Mouse (Mus musculus): ENCODE measurements at regions not wholly inside any gene's neighbourhood (a gene's known extent, or its start where the extent isn't known, plus 50 kb on each side); places are given as distances from the start of the nearest gene placed in this dataset.
"Not testable (repeated sequence)": the region's sequence is repeated elsewhere in the genome, so short reads cannot be mapped to it uniquely, and the experiment has no call there.

DNA sequence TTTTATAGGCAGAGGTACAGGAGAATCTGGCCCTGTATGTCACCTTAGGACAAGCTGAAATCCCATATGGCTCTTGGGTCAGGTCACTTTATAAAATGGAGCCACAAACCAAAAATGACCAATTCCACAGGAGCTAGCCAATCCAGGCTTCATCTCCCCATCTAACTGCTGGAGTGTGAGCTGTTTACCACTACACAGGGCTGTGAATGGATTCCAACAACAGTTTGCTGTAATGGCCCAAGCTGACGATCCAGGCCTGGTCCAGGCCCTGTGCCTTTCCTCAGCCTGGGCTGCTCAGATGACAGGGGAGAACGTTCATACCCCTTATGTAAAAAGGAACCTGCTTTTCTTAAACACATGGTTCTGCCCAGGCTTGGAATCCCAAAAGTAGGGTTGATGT is 55.5 kb upstream of the Gm7358 start:
- DNase-seq (ENCODE audit: extremely low read depth), result no peak
- Histone ChIP-seq H3K27me3 (replicated peaks) (peaks cover 15% of the 10 kb centered on the region), H3K4me2 (ENCODE audit: insufficient read depth, low read depth, poor library complexity, severe bottlenecking) (no peak overlapping the region), H3K9me3 (replicated peaks; ENCODE audit: low read length) (no peaks in the 10 kb centered on the region), H3K36me3 (replicated peaks in 1 of 2; ENCODE audit: control insufficient read depth in 1 of 2, insufficient read depth in 1 of 2, low read length in 1 of 2) (no peaks in the 10 kb centered on the region), H3K4me3 (replicated peaks in 1 of 3; ENCODE audit: low read depth in 2 of 3, low read length in 2 of 3, poor library complexity in 1 of 3) (no peak overlapping the region), H3K4me1 (ENCODE audit: control insufficient read depth in 1 of 2, insufficient read depth in 2 of 2) (no peaks in the 10 kb centered on the region), H3K27ac (ENCODE audit: insufficient read depth, low read depth) (no peak overlapping the region), H3K9ac (ENCODE audit: insufficient read depth, low read depth) (no peak overlapping the region), H3K79me2 (replicated peaks; ENCODE audit: control insufficient read depth, extremely low read depth, insufficient read depth, poor library complexity, severe bottlenecking) (no peaks in the 10 kb centered on the region)
- TF ChIP-seq RAD21 (IDR thresholded peaks at IDR 0.05; ENCODE audit: low read depth, low read length) (no peak), MAZ (IDR thresholded peaks at IDR 0.05; ENCODE audit: low read depth, low read length) (no peak), GABPA (IDR thresholded peaks at IDR 0.05; ENCODE audit: insufficient replicate concordance, low read depth, low read length) (no peak), ZC3H11A (IDR thresholded peaks at IDR 0.05; ENCODE audit: low read depth, low read length) (no peak), CHD1 (IDR thresholded peaks at IDR 0.05; ENCODE audit: low read depth, low read length) (no peak), MYC (IDR thresholded peaks at IDR 0.05; ENCODE audit: low read depth, low read length) (no peak), JUN (IDR thresholded peaks at IDR 0.05; ENCODE audit: insufficient read depth, low read depth, low read length) (no peak), BHLHE40 (IDR thresholded peaks at IDR 0.05; ENCODE audit: low read depth, low read length) (no peak), ZMIZ1 (IDR thresholded peaks at IDR 0.05; ENCODE audit: low read depth, low read length) (no peak), MAX (IDR thresholded peaks at IDR 0.05; ENCODE audit: low read length) (no peak), ELF1 (IDR thresholded peaks at IDR 0.05; ENCODE audit: low read depth, low read length) (no peak), POLR2AphosphoS2 (IDR thresholded peaks at IDR 0.05; ENCODE audit: low read depth, low read length) (no peak), PAX5 (IDR thresholded peaks at IDR 0.05; ENCODE audit: low read length) (no peak), MXI1 (IDR thresholded peaks at IDR 0.05; ENCODE audit: low read depth, low read length) (no peak), MAFK (IDR thresholded peaks at IDR 0.05; ENCODE audit: insufficient replicate concordance, low read length) (no peak), KAT2A (IDR thresholded peaks at IDR 0.05; ENCODE audit: insufficient replicate concordance, low read length) (no peak)
- in situ Hi-C loops (cut with MboI; ENCODE audit: low pct_ligation_motif_present, low pct_unique_long_range_greater_than_20kb, low sequenced_read_pairs), result loop anchor here (25.0 kb wide), 1 partner anchor 97 kb away; the partner anchor contains the start of gene Dact2
- dilution Hi-C loops (cut with MboI; ENCODE audit: extremely low pct_ligation_motif_present, extremely low pct_unique_long_range_greater_than_20kb, low sequenced_read_pairs), result no loop called here

DNA sequence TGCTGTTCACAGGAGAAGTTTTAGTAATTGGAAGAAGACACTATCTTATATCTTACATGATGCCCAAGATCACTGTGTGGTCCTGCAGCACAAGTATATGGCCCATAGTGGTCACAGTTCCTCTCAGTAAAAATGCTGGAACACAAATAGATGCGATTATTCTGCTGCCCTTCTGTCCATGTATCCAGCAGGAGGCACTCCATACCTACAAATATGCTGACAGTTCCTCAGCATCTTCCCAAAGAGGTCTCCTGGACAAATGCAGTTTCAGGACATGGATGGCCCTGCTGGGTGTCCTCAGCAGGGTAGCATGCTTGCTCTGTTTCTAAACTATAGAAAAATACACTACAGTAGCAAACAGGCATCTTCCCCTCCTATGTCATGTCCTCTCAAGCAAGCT is 52.4 kb upstream of the Gm7358 start:
- in situ Hi-C loops (cut with MboI; ENCODE audit: low pct_ligation_motif_present, low pct_unique_long_range_greater_than_20kb, low sequenced_read_pairs), result loop anchor here (25.0 kb wide), 1 partner anchor 101 kb away; the partner anchor contains the start of gene Dact2
- H3K4me1 ChIP-seq (ENCODE audit: control insufficient read depth in 1 of 2, insufficient read depth in 2 of 2); H3K9ac ChIP-seq (ENCODE audit: insufficient read depth, low read depth); H3K4me3 ChIP-seq (replicated peaks in 1 of 3; ENCODE audit: low read depth in 2 of 3, low read length in 2 of 3, poor library complexity in 1 of 3); H3K4me2 ChIP-seq (ENCODE audit: insufficient read depth, low read depth, poor library complexity, severe bottlenecking); DNase-seq (ENCODE audit: extremely low read depth); H3K27me3 ChIP-seq (replicated peaks); H3K9me3 ChIP-seq (replicated peaks; ENCODE audit: low read length); H3K36me3 ChIP-seq (replicated peaks in 1 of 2; ENCODE audit: control insufficient read depth in 1 of 2, insufficient read depth in 1 of 2, low read length in 1 of 2); H3K79me2 ChIP-seq (replicated peaks; ENCODE audit: control insufficient read depth, extremely low read depth, insufficient read depth, poor library complexity, severe bottlenecking); H3K27ac ChIP-seq (ENCODE audit: insufficient read depth, low read depth); dilution Hi-C loops (cut with MboI; ENCODE audit: extremely low pct_ligation_motif_present, extremely low pct_unique_long_range_greater_than_20kb, low sequenced_read_pairs): not testable (repeated sequence)
- TF ChIP-seq RAD21 (IDR thresholded peaks at IDR 0.05; ENCODE audit: low read depth, low read length) (peak; percentile 39), CTCF (conservative IDR thresholded peaks at IDR 0.05 in 1 of 2, IDR thresholded peaks at IDR 0.05 in 1 of 2; ENCODE audit: low read depth in 2 of 2, low read length in 2 of 2) (peak in 1 of 2 experiments; percentile 41; a peak in 2 of 4 replicates), SMC3 (IDR thresholded peaks at IDR 0.05; ENCODE audit: low read depth, low read length) (0 out of 2 replicates have a peak, but pooled peaks have one; percentile 13)

All from CH12.LX (cell line).